Mouse (Mus musculus) intestine, embryonic 14.5 days (tissue): ENCODE measurements around the gene Arhgap19. TPM values are rescaled to one million over a fixed set of nuclear protein-coding genes. Genes with fewer than 3 reads are reported as not detected.

Experiments used
- ATAC-seq: fragments of 200-750 bp; cut with Nextera tagmentation; replicated peaks from 2 replicates; pipeline ENCODE4 v1.8.0; 2017; ENCODE audit warnings: low read depth, moderate number of reproducible peaks, moderate TSS enrichment, moderate library complexity; ENCODE audit not compliant: low FRiP score, low TSS enrichment
- DNase-seq: peaks from one replicate; pipeline ENCODE4 v3.0.0-alpha.2; 2018; ENCODE audit warnings: low spot score
- H3K27ac ChIP-seq: fragments of 300-500 bp; sonication (generic); 2 replicates; pipeline ENCODE4 v1.5.1; 2014; ENCODE audit warnings: low read depth, mild to moderate bottlenecking, control low read depth
- H3K27me3 ChIP-seq: fragments of 300-500 bp; sonication (generic); replicated peaks from 2 replicates; pipeline ENCODE4 v1.6.1; 2014; ENCODE audit warnings: low read length, control low read depth; ENCODE audit not compliant: control insufficient read depth, insufficient read depth
- H3K36me3 ChIP-seq: fragments of 300-500 bp; sonication (generic); 2 replicates; pipeline ENCODE4 v1.6.1; 2014; ENCODE audit warnings: low read length, control low read depth; ENCODE audit not compliant: control insufficient read depth, insufficient read depth
- H3K4me1 ChIP-seq: fragments of 300-500 bp; sonication (generic); replicated peaks from 2 replicates; pipeline ENCODE4 v1.6.1; 2014; ENCODE audit warnings: low read length, control low read depth, mixed read lengths; ENCODE audit not compliant: control insufficient read depth, insufficient read depth
- H3K4me2 ChIP-seq: fragments of 300-500 bp; sonication (generic); 2 replicates; pipeline ENCODE4 v1.6.1; 2014; ENCODE audit warnings: low read length
- H3K4me3 ChIP-seq: fragments of 300-500 bp; sonication (generic); 2 replicates; pipeline ENCODE4 v1.5.1; 2014; ENCODE audit warnings: low read depth, low read length, control low read depth, mixed read lengths
- H3K9ac ChIP-seq: fragments of 300-500 bp; sonication (generic); 2 replicates; pipeline ENCODE4 v1.6.1; 2014; ENCODE audit warnings: mild to moderate bottlenecking, low read length
- H3K9me3 ChIP-seq: fragments of 300-500 bp; sonication (generic); 2 replicates; pipeline ENCODE4 v1.6.1; 2016; ENCODE audit warnings: low read length, control low read depth; ENCODE audit not compliant: control insufficient read depth
- WGBS: fragments of 180-500 bp; shearing (Covaris S2); extraction: QIAGEN DNeasy Blood & Tissue Kit; methylation state at CpG from one replicate; pipeline ENCODE4 v1.1.7; 2014; 5-methylcytosine and 5-hydroxymethylcytosine counted together
- polyA plus RNA-seq: library from polyadenylated mRNA; unstranded; fragments of >200 nt; fragmentation: Nextera tagmentation; extraction: Ambion mirVana; gene quantifications from 2 replicates; pipeline ENCODE4 v1.2.1, GENCODE M21; 2014

Gene Arhgap19
- polyA plus RNA-seq, 1 experiment from 2014 or later = 25.5 TPM

DNA sequence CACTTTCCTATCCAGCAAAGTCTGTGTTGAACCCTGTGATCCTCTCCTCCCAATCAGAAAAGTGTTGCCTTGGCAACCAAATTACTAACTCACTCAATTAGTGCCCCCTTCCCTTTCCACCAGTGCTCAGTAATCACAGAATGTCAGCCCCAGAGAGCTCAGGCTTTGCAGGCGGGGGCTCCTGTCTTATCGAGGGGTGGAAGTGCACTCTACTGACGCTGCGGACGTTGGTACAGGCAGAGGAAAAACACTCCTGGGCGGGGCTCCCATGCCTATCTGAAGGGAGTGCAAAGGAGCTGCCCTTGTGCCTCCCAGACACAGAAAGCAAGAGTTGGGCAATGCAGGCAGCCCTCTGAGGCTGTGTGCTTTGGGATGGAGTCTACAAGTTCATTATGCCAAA lies 34.0 kb upstream of the Arhgap19 start:
- Histone ChIP-seq H3K9me3 (no peaks in the 10 kb centered on the region), H3K27me3 (peaks cover 19% of the 10 kb centered on the region), H3K36me3 (no peaks in the 10 kb centered on the region), H3K4me3 (no peak overlapping the region), H3K4me2 (peak overlapping the region; percentile 20; the same call in 1 of the 2 replicates), H3K27ac (no peak overlapping the region), H3K9ac (no peak overlapping the region), H3K4me1 (peaks cover 6% of the 10 kb centered on the region; the same call in 1 of the 2 replicates)
- ATAC-seq (peak; percentile 21; the same call in 1 of the 2 replicates), DNase-seq (peak; percentile 68)
- WGBS = 3% methylated on average over 6 of the region's 6 CpGs

DNA sequence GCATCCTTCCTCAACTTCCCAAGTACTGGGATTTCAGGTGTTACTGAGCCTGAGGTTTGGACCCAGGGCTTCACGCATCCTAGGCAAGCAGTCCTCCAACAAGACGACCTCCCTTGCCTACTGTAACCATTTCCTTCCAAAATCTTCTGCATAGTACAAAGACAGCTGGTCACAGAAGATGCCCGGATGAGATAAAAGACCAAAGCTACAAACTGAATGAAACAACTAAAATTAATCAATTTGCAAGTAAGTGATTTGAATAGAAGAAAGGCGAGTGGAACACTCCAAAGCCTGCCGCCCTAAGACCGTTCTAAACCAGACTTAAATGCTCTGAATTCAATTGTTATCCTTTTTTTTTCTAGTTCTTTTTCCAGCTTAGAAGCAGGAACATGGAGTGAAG lies 33.6 kb upstream of the Arhgap19 start:
- Histone ChIP-seq H3K27ac (no peak overlapping the region), H3K27me3 (peaks cover 19% of the 10 kb centered on the region), H3K4me2 (0 out of 2 replicates have a peak overlapping the region, but pooled peaks have one; percentile 20), H3K9ac (no peak overlapping the region), H3K4me3 (no peak overlapping the region), H3K36me3 (no peaks in the 10 kb centered on the region), H3K9me3 (no peaks in the 10 kb centered on the region), H3K4me1 (peaks cover 9% of the 10 kb centered on the region; the same call in 1 of the 2 replicates)
- WGBS = 48% methylated on average over 6 of the region's 6 CpGs
- DNase-seq (no peak), ATAC-seq (no peak)

DNA sequence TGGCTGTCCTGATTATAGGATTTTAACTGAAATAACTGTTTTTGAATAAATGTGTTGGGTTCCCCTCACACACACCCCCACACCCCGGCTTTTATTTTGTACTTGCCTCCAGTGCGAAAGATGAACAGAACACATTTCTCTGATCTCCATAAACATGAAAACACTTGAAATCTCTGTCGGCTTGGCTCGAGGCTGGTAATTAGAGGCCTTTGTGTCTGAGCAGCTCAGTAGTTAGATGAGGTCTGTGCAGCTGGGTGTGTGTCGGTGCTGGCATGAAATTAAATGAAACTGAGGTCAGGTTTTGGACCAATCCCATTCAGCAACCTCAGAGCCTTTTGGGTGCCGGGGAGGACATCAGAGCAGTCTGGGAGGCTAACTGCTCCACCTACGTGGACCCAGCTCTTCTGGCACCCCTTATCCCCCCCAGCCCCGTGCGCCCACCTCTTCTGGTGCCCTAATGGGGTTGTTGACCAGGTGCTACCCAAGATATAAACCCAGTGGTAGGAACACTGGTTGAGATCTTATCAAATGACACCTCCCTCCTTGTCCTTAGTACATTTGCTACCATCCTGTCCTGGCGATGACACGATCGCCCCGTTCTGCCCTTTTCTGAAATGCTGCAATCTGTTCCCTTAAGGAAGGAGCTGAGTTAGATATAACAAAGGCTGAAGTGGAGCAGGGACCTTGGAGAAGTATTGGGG lies 30.8 kb upstream of the Arhgap19 start:
- DNase-seq = no peak
- Histone ChIP-seq H3K4me3 (no peak overlapping the region), H3K27ac (no peak overlapping the region), H3K36me3 (no peaks in the 10 kb centered on the region), H3K4me1 (peaks cover 9% of the 10 kb centered on the region), H3K27me3 (peaks cover 19% of the 10 kb centered on the region), H3K4me2 (peak overlapping the region; percentile 97; the same call in 1 of the 2 replicates), H3K9me3 (no peaks in the 10 kb centered on the region), H3K9ac (no peak overlapping the region)
- ATAC-seq = no peak
- WGBS = 79% methylated on average over 13 of the region's 13 CpGs

DNA sequence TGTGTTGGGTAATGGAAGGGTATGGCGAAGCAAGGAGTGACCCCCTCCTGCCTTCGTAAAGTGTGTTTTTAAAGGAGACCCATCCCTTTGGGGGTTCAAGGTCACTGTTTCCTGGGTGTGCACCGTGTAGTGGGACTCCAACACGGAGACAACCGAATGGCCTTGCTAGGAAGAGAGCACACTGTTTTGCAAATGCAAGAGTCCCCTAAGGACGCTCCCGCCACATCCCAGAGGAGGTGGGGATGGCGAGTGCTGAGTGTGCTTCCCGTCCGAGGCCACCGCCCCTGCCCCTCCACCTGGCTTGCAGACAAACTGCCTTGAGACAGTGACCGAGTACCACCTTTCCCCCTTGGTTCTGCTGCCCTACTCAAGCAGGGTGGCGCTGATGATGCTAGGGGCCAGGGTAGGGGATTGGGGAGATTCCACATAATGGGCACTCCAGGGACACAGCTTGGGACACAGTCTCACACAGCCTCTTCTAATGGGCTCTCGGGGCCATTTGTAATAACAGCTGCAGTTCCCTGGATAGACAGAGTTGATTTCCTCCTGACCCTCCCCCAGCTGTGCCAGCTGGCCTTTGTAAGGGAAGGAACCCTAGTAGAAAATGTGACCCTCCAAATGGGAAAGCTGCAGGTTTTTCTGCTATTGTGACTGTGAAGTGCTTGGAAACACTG lies 30.0 kb upstream of the Arhgap19 start:
- ATAC-seq (no peak), DNase-seq (peak; percentile 63)
- Histone ChIP-seq H3K4me3 (peak overlapping the region; percentile 63), H3K27me3 (peaks cover 19% of the 10 kb centered on the region), H3K4me2 (peak overlapping the region; percentile 97), H3K36me3 (no peaks in the 10 kb centered on the region), H3K4me1 (peaks cover 9% of the 10 kb centered on the region), H3K9me3 (no peaks in the 10 kb centered on the region), H3K27ac (no peak overlapping the region), H3K9ac (peak overlapping the region; percentile 64; the same call in 1 of the 2 replicates)
- WGBS = 10% methylated on average over 14 of the region's 14 CpGs

DNA sequence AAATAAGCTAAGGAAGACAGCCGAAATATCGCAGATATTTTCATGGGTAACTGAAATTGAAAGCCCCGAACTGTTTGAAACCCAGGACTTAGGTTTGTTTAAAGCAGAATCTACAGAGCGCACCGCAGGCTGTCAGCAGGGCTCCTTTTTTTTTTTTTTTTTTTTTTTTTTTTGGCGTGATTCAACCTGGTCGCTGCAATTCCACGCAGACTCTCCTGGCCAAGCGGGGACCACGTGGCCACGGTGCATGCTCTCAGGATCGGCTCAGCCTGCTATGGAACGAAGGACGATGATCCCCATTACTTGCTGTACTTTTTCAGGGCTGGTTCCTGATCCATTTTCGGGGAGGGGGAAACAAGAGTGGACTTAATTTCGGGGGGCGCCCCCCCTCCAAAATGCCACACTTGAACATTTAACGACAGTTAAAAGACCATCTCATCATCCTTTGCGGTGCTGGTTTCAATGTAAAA lies 29.3 kb upstream of the Arhgap19 start:
- peak overlapping the region; percentile 64 for H3K9ac ChIP-seq
- under 1% methylated on average over 19 of the region's 19 CpGs for WGBS
- H3K27ac ChIP-seq = 0 out of 2 replicates have a peak overlapping the region, but pooled peaks have one; percentile 87
- ATAC-seq (no peak), DNase-seq (peak; percentile 68)
- no peaks in the 10 kb centered on the region for H3K9me3 ChIP-seq
- peak overlapping the region; percentile 97 for H3K4me2 ChIP-seq
- H3K4me1 ChIP-seq = peaks cover 9% of the 10 kb centered on the region
- no peaks in the 10 kb centered on the region for H3K36me3 ChIP-seq
- peak overlapping the region; percentile 63 for H3K4me3 ChIP-seq
- H3K27me3 ChIP-seq = peaks cover 19% of the 10 kb centered on the region

DNA sequence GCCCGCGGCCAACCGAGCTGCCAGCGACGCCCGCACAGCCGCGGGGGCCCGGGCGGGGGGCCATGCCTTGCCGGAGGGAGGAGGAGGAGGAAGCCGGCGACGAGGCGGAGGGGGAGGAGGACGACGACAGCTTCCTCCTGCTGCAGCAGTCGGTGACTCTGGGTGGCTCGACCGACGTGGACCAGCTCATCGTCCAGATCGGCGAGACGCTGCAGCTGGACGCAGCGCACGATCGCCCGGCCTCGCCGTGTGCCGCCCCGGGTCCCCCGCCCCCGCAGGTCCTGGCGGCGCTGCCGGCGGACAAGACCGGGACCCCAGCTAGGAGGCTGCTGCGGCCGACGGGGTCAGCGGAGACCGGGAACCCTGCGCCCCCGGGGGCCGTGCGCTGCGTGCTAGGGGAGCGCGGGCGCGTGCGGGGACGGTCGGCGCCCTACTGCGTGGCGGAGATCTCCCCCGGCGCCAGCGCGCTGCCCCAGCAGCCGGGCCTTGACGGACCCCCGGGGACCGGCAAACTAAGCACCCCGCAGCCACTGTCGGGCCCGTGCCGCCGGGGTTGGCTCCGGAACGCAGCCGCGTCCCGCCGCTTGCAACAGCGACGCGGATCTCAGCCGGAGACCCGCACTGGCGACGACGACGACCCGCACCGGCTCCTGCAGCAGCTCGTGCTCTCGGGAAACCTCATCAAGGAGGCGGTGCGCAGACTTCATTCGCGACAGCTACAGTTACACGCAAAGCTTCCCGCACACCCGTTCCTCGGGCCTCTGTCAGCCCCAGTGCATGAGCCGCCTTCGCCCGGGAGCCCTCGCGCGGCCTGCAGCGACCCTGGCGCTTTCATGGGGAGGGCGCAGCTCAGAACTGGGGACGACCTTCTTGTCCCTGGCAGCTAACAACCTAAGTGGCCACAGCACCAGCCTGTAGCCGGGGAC lies 28.5 kb upstream of the Arhgap19 start:
- ATAC-seq = peak; percentile 56
- no peaks in the 10 kb centered on the region for H3K36me3 ChIP-seq
- peak overlapping the region; percentile 64 for H3K9ac ChIP-seq
- peaks cover 9% of the 10 kb centered on the region for H3K4me1 ChIP-seq
- under 1% methylated on average over 85 of the region's 112 CpGs for WGBS
- peak overlapping the region; percentile 63 for H3K4me3 ChIP-seq
- H3K27ac ChIP-seq = peak overlapping the region; percentile 87
- DNase-seq = peak; percentile 83
- H3K4me2 ChIP-seq = peak overlapping the region; percentile 97
- peaks cover 19% of the 10 kb centered on the region for H3K27me3 ChIP-seq
- no peaks in the 10 kb centered on the region for H3K9me3 ChIP-seq

DNA sequence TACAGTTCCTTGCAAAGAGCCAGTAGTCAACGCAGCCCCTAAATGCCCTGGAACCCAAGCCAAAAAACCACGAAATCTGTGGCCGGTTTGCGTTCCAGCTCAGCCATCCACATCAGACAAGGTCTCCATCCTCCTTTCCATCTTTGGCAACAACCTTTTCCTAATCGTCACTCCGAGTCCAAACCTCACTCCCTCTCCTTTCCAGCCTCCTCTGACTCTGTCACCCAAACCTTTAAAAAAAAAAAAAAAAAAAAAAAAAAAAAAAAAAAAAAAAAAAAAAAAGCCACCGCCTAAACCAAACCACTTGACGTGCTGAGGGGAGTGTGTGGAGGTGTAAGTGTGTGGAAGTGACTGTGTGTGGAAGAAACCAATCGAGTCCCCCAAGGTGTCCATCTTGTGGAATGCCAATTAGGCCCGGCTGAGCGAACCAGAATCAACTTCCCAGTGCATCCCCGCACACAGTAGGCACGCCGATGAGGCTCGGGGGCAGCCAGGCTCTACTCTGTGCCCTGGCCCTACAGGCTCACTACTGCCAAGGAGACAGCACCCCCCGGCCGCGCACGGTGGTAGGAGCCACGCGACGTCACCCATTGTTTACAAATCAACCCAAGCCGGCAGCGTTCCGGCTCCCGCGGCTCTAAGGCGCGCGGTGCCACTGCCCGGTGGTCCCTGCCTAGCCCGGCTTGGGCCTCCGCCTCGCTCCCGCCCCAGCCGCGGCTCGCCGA lies 27.7 kb upstream of the Arhgap19 start, which contains the start of gene Frat1:
TSS of gene Frat1 (plus strand) at position 590 of the 725 bp plus-strand sequence.
- Histone ChIP-seq H3K36me3 (no peaks in the 10 kb centered on the region), H3K9ac (peak within 1 kb of the TSS; percentile 64), H3K4me1 (peaks cover 9% of the 10 kb centered on the region), H3K27ac (peak within 1 kb of the TSS; percentile 87), H3K4me2 (peak within 1 kb of the TSS; percentile 97), H3K27me3 (peaks cover 19% of the 10 kb centered on the region), H3K9me3 (no peaks in the 10 kb centered on the region), H3K4me3 (peak within 1 kb of the TSS; percentile 63)
- WGBS = 2% methylated on average over 39 of the region's 39 CpGs
- peak; percentile 98 for DNase-seq
- ATAC-seq = peak; percentile 91
